8 mouse cellular contexts compared by ENCODE assay signal in genomic region chr13:111491046-111491756, GRCm38 (mm10). TPM values are rescaled to one million over a fixed set of nuclear protein-coding genes. Genes with fewer than 3 reads are reported as not detected.
DNase-seq lines count a peak whose midpoint lies in the region; ATAC-seq and TF ChIP-seq lines count a peak whose summit lies in the region.

No protein-coding gene starts in this region.

- peak overlapping the region; percentile 72 for H3K4me2 ChIP-seq in limb, embryonic 11.5 days (ENCODE audit: low read depth, severe bottlenecking)
- H3K4me2 ChIP-seq in stomach, embryonic 14.5 days (replicated peaks; ENCODE audit: low read depth, low read length), result peak overlapping the region; percentile 70

- H3K9ac ChIP-seq in limb, embryonic 11.5 days (ENCODE audit: low read length), result no peak overlapping the region
- no peak overlapping the region for H3K9ac ChIP-seq in stomach, embryonic 14.5 days (replicated peaks; ENCODE audit: low read depth, low read length)

- no peak for ATAC-seq in limb, embryonic 11.5 days (ENCODE audit: insufficient number of reproducible peaks, low FRiP score, low TSS enrichment, low read depth)
- no peak for ATAC-seq in stomach, embryonic 14.5 days (ENCODE audit: insufficient number of reproducible peaks, insufficient read depth, low FRiP score, low read depth)

- no peak for TF ChIP-seq CTCF in spleen, adult 2 months (IDR thresholded peaks at IDR 0.05; ENCODE audit: extremely low read depth, insufficient read depth, insufficient read length, insufficient replicate concordance)

- peak; percentile 29 for DNase-seq in embryo, embryonic 10.5 days (ENCODE audit: low spot score)
- no peak for DNase-seq in embryo, embryonic 10 days (ENCODE audit: low spot score)
- DNase-seq in spleen, adult 2 months (ENCODE audit: low read depth in 1 of 2, low spot score in 2 of 2), result no peak
- no peak for DNase-seq in spleen, postnatal 36 days (ENCODE audit: low spot score in 2 of 2)
- no peak for DNase-seq in limb, embryonic 11.5 days (ENCODE audit: low spot score)
- DNase-seq in thymus, adult 18-20 months, result no peak
- no peak for DNase-seq in yolk sac, embryonic 10.5 days (ENCODE audit: low spot score)

- whole genome bisulfite sequencing in spleen, adult 2 months, result 32% methylated on average over 13 of the region's 13 CpGs
- WGBS in limb, embryonic 11.5 days, result 19% methylated on average over 13 of the region's 13 CpGs
- 22% methylated on average over 13 of the region's 13 CpGs for WGBS in stomach, embryonic 14.5 days

- no peaks in the 10 kb centered on the region; the same call in 1 of the 2 replicates for H3K4me1 ChIP-seq in spleen, adult 2 months (ENCODE audit: control insufficient read depth, insufficient read depth, insufficient read length)
- no peaks in the 10 kb centered on the region for H3K4me1 ChIP-seq in limb, embryonic 11.5 days (ENCODE audit: control insufficient read depth, insufficient read depth, low read length)
- H3K4me1 ChIP-seq in stomach, embryonic 14.5 days (ENCODE audit: control insufficient read depth, insufficient read depth, low read length), result 0 out of 2 replicates have a peak, but pooled peaks cover 6% of the 10 kb centered on the region

- no peak overlapping the region for H3K27ac ChIP-seq in spleen, adult 2 months (ENCODE audit: insufficient read depth, low read length)
- no peak overlapping the region for H3K27ac ChIP-seq in limb, embryonic 11.5 days (replicated peaks; ENCODE audit: low read depth, low read length)
- H3K27ac ChIP-seq in stomach, embryonic 14.5 days (ENCODE audit: low read length), result no peak overlapping the region

- no peaks in the 10 kb centered on the region for H3K36me3 ChIP-seq in spleen, adult 2 months (ENCODE audit: control insufficient read depth, insufficient read depth, low read length)
- no peaks in the 10 kb centered on the region for H3K36me3 ChIP-seq in limb, embryonic 11.5 days (ENCODE audit: control insufficient read depth, insufficient read depth, low read length)
- H3K36me3 ChIP-seq in stomach, embryonic 14.5 days (ENCODE audit: control insufficient read depth, insufficient read depth, low read length), result no peaks in the 10 kb centered on the region

- peak overlapping the region; percentile 11; the same call in 1 of the 2 replicates for H3K4me3 ChIP-seq in spleen, adult 2 months (ENCODE audit: extremely low read depth, insufficient read depth, insufficient read length)
- peak overlapping the region; percentile 47; the same call in 1 of the 2 replicates for H3K4me3 ChIP-seq in limb, embryonic 11.5 days (ENCODE audit: low read depth, low read length)
- H3K4me3 ChIP-seq in stomach, embryonic 14.5 days (ENCODE audit: low read depth, low read length), result peak overlapping the region; percentile 47

- H3K9me3 ChIP-seq in limb, embryonic 11.5 days (ENCODE audit: control insufficient read depth, low read length), result no peaks in the 10 kb centered on the region
- H3K9me3 ChIP-seq in stomach, embryonic 14.5 days (ENCODE audit: control insufficient read depth, low read depth, low read length), result no peaks in the 10 kb centered on the region

- no peak for TF ChIP-seq POLR2A in spleen, adult 2 months (IDR thresholded peaks at IDR 0.05; ENCODE audit: low read depth, low read length)

- no peaks in the 10 kb centered on the region for H3K27me3 ChIP-seq in spleen, adult 2 months (ENCODE audit: control insufficient read depth, insufficient read depth, low read length)
- H3K27me3 ChIP-seq in limb, embryonic 11.5 days (ENCODE audit: control insufficient read depth, insufficient read depth, low read length), result 0 out of 2 replicates have a peak, but pooled peaks cover 7% of the 10 kb centered on the region
- H3K27me3 ChIP-seq in stomach, embryonic 14.5 days (ENCODE audit: control insufficient read depth, insufficient read depth, low read length), result peaks cover 3% of the 10 kb centered on the region; the same call in 1 of the 2 replicates

RNA-seq across cellular contexts. Expression of gene Gpbp1, which starts 1.3 kb away (rescaled TPM):
- 0.88 and 1.7 TPM in 2 replicates for polyA plus RNA-seq in spleen, adult 2 months (2012; rRNA removed)
- 127 and 131 TPM in 2 replicates for polyA plus RNA-seq in limb, embryonic 11.5 days (2014; fragmentation: Nextera tagmentation; extraction: Ambion mirVana)
- 82.0 and 89.2 TPM in 2 replicates for polyA plus RNA-seq in stomach, embryonic 14.5 days (2014; fragmentation: Nextera tagmentation; extraction: Ambion mirVana)

RNA-seq across cellular contexts. Expression of gene Gm49496, which starts 58.5 kb away (rescaled TPM):
- polyA plus RNA-seq in spleen, adult 2 months (2012; rRNA removed), result not detected in 2 replicates
- polyA plus RNA-seq in limb, embryonic 11.5 days (2014; fragmentation: Nextera tagmentation; extraction: Ambion mirVana), result not detected in 2 replicates
- not detected in 2 replicates for polyA plus RNA-seq in stomach, embryonic 14.5 days (2014; fragmentation: Nextera tagmentation; extraction: Ambion mirVana)

Comparison
In these comparisons a context has a peak if more than half of its experiments do, and no peak if none do; other contexts are left out.
1. RNA of gene Gpbp1, which starts 1.3 kb away (polyA plus RNA-seq): 127 to 131 TPM in limb, embryonic 11.5 days and 82.0 to 89.2 TPM in stomach, embryonic 14.5 days; 0.88 to 1.7 TPM in spleen, adult 2 months; every median in the first group is over 10 times any median in the second.
2. Peak in every context shown above with its lines, with median percentiles within 50 percentile points of each other: H3K4me3 ChIP-seq.